Mouse (Mus musculus): Measurements from ENCODE around the gene Itpr1.
A peak's percentile ranks its signal among the peaks of the same experiment; 100 is the strongest.

Gene Itpr1

DNA sequence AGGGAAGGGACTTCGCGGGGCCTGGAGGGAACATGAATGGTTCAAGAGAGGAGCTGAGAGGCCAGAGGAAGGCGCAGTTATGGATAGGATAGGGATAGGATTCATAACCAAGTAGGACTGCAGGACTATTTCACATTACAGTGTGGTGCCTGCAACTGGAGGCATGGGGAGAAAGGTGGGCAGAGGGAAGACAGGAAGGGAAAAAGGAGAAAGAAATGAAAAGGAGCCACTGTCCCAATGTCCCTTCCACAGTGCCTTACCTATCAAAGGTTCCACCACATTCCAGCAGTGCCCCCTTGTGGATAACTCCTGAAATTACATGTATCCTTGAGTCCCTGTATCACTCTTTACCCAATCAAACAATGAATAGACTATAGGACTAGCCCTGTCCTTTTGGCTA, 195.2 kb downstream of the Itpr1 start:
- peak in 1 of 2 experiments; percentile 28 for DNase-seq

GRCm38 (mm10) chr6:108408726-108409125, 195.8 kb downstream of the Itpr1 start:
- no peak for DNase-seq

DNA sequence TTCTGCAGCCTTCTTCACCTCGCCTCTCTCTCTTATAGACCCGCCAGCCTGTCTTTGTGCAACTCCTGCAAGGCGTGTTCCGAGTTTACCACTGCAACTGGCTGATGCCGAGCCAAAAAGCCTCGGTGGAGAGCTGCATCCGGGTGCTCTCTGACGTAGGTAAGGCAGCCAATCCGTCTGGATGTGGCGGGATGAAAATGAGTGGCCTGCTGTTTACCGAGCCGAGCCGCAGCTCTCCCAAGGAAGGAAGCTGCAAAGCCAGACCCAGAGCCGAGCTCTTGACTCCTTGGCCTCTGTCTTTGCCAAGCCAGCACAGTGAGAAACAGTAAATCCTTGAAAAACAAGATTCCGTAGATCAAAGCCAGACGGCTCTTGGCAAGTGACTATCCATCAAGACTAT, 197.9 kb downstream of the Itpr1 start:
- no peak for DNase-seq

DNA sequence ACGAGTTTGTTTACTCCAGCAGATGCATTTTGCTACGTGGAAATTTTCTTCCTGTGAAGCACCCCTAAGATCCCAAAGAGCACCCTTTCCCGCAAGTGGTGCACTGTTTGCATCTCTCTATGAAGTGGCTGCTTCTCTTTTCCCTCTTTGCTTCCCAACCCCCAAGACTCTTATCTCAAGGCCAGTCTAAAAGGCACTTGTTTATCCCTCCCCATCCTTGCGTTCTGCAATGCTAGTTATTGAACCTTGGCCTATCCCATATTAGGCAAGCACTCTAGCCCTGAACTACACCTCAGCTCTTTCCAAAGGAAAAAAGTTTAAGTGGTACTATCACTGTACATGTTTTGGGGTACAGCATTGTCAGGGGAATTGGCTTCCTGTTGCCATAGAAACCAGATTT, 198.3 kb downstream of the Itpr1 start:
- no peak for DNase-seq

GRCm38 (mm10) chr6:108413006-108413405, 200.1 kb downstream of the Itpr1 start:
- DNase-seq = no peak

DNA sequence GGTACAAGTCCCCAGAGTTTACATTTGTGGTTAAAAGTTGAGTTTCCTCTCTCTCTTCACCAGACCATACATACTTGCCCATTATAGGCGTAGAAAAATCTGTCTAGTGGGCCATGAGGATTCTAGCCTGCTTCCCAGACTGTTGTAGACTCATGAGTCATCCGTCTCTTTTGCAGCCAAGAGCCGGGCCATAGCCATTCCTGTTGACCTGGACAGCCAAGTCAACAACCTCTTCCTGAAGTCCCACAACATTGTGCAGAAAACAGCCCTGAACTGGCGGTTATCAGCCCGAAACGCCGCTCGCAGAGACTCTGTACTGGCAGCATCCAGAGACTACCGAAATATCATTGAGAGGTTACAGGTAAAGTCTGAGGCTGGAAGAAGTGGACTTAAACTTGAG, 200.7 kb downstream of the Itpr1 start:
- DNase-seq = no peak

GRCm38 (mm10) chr6:108415847-108416246, 203.0 kb downstream of the Itpr1 start:
- DNase-seq = no peak

DNA sequence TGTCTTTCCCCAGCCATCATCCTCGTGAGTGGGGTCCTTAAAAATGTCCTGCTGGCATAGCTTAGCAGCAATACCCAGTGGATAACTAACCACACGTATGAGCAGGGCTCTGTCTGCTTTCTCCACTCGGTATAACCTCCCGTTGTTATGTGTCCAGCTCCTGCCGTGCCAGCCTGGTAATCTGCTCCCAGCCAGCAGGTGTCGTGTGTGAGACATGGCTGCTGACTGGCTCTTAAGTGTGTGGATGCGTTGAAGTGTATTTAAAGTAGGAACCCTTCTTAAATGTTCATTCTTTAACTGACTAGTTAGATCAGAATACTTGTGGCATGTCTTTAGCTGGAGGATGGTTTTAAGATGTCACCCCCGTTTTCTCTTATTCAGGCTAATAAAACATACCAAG, 204.6 kb downstream of the Itpr1 start:
- peak in 1 of 2 experiments; percentile 47 for DNase-seq

DNA sequence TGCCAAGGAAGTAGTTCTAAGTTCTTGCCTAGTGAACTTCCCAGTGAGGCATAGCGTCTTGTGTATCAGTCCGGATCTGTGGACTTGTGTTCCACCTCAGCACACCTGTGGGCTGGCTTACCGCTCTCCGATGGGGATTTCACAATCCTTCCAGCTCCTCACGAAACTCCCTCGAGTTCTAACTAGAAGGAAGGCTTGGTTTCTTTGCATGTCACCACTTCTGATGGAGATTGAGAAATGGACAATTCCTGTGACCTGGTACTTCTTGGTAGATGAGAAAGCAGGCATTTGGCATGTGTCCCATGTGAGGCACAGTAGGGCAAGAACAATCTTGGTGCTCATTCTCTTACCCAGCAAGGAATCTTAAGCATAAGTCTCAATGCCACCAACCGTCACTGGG, 205.3 kb downstream of the Itpr1 start:
- no peak for DNase-seq

DNA sequence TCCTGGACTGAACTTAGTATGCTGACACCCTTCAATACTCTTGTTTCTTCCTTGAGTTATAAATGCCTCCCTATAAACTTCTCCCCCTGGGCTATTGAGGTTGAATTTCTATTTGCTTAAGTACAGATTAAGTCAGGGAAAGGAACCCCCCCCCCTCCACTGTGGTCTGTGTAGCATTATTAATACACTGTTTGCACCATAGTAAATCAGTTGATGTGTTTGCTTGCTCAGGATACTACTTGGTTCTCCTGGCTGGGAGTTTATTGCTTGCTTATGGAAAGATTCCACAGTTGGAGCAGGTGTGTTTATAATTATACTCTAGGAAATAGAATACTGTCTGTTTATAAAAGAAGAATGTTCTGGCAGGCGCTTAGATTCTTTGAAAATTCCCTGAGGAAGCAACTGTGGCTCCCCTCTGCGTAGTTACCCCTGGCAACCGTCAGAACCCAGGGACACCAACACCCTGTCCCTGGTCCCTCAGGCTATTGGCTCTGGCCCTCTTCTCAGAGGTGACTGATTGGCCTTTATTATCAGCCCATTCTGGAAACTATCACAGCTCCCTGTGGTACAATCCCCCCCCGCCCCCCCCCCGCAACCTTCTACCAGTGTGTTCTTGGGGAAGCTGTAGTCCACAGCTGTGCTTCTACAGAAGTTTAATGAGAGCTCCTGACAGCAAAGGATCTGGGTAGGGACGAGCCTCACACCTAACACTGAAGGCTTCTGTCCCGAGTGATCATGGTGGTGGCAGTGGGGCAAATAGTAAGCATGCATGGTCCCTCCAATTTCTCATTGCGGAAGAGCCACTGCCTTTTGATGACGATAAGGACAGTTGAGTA, 212.1 kb downstream of the Itpr1 start:
- DNase-seq = no peak

GRCm38 (mm10) chr6:108426789-108427188, 213.9 kb downstream of the Itpr1 start:
- peak; percentile 41 to 58 for DNase-seq

- DNase-seq = no peak
Measured at GRCm38 (mm10) chr6:108428383-108428782, 215.5 kb downstream of the Itpr1 start.

DNA sequence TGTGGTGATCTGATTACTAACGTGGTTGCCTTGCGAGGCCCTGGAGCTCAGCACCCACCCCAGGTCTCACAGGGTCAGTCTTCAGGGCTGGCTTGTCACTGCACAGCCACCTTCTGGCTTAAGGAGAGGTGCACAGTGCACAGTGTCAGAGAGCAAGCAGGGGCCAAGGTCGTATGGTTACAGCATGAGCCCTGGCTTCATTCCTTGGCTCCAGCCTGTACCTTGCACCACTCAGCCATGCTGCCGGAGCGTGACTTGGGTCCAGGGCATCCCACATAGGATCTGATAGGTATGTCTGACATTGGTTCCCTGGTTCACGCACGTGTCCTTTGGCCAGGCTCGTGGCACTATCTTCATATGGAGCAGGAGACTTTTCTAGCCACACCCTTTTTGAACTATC, 217.1 kb downstream of the Itpr1 start:
- no peak for DNase-seq

- DNase-seq = no peak
Measured at GRCm38 (mm10) chr6:108431193-108431592, 218.3 kb downstream of the Itpr1 start.

GRCm38 (mm10) chr6:108432836-108433235, 219.9 kb downstream of the Itpr1 start:
- DNase-seq = no peak

DNA sequence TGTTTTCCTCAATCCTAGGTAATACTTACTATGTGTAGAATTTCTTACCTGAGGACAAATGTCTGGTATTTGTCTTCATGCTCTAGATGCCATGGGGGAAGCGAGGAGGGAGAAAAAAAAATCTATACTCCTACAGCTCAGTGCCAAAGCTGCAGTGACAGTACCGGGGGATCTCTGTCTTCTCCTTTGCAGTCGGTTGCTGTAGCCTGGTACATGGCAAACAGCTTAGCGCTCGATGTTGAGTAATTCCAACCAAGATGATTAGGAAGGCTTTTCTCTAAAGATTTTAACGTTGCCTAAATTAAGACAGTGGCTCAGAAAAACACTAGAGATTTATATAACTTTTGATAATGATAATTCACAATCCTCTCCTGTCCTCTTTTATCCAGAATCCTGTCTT, 221.9 kb downstream of the Itpr1 start:
- no peak for DNase-seq

GRCm38 (mm10) chr6:108435467-108435866, 222.6 kb downstream of the Itpr1 start:
- DNase-seq = no peak

DNA sequence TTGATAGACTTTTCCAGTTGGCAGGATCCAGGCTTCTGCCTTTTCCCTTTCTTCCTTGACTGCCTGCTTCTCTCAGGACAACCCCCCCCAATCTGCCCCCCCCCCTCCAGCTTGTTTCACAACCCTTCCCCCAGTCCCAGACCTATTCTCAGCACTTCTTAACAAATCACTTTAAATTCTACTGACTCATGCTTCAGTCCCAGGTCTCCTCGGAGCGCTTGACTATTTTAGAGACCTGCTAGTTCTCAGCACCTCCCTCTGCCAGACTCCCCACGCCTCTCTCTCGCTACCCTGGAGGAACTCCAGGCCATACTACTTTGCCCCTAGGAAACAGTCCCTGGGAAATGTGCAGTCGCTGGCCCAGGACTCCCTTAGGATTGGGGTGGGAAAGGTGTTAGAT, 223.7 kb downstream of the Itpr1 start:
- no peak for DNase-seq

- no peak for DNase-seq
Measured at GRCm38 (mm10) chr6:108441290-108441689, 228.4 kb downstream of the Itpr1 start.

DNA sequence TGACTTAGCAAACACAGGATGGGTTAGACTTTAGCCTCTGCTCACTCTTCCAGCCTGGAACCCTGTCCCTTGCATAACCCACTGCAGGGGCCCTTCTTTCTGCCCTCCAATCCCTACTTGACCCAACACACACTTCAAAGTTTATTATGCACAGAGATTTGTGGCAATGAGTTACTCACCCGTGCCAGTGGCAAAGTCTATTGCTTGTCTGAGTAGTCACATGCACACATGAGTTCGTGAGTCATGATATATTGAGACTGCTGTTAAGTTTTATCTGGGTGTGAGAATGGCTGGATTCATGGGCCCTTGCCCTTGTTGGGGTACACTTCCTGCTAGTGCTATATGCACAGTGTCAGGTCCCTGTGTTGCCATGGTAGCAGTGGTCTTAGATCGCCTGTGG, 229.4 kb downstream of the Itpr1 start:
- no peak for DNase-seq

DNA sequence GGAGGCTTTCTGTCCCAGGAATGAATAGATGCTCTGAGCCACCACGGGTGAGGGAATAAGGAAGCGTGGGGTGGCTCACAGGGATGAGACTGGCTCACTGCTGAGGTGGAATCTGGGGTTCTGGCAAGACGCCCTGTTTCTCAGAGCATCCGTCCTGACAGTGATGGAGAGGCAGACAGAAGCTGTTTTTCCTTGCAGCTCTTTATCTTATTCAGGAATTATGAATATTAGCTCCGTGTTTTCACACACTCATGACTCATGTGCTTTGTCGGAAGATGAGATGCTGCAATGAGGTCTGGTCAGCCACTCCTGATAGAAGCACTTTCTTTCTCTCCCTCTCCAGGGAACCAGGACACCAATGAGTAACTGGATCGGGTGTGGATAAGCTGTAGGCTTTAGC, 231.5 kb downstream of the Itpr1 start:
- no peak for DNase-seq

- no peak for DNase-seq
Measured at GRCm38 (mm10) chr6:108445006-108445405, 232.1 kb downstream of the Itpr1 start.

DNA sequence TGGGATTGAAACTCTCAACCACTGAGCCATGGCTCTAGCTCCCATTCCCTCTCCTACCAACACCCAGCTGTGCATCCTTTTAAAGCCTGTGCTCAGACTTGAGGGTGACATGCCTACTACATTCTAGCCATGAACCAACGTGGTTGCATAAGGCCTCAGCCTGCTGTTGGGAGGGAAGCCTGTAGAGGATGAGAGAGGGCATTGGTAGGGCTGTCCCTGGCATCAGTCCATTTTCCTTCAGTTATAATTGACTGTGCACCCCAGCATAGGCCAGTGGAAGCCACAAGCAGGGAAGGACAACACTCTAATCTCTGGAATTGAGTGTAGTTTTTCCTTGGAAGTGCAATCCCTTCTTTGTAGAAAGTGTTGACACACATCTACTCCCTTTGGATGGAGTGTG, 233.9 kb downstream of the Itpr1 start:
- DNase-seq = no peak

GRCm38 (mm10) chr6:108447179-108447845, 234.4 kb downstream of the Itpr1 start:
- no peak for DNase-seq
